Mouse (Mus musculus): ENCODE results near the gene Ccdc82.

DNA sequence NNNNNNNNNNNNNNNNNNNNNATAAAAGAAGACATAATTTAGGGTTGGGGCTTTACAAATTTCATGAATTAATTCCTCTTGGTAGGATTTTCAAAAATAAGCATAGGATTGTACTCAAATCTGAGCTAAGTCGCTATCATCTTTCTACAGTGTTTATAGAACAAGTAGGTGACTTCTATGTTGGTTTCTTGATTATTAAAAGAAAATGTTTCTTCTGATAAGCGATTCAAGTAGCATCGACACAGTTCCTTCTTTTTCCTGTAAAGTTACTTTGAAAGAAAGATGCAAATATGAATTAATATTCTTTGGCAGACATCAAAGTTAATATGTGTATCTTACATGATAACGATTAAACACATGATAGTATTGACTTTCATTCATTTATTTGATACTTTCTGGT is 1.3 kb downstream of the Ccdc82 start:
- TF ChIP-seq ZC3H11A (IDR thresholded peaks at IDR 0.05; ENCODE audit: borderline replicate concordance, low read depth, low read length) (no peak), CHD2 (IDR thresholded peaks at IDR 0.05; ENCODE audit: low read depth, low read length) (no peak), HCFC1 (IDR thresholded peaks at IDR 0.05; ENCODE audit: borderline replicate concordance, insufficient read depth, low read length) (no peak), MAFK (IDR thresholded peaks at IDR 0.05; ENCODE audit: insufficient read depth, low read depth, low read length) (no peak)

Data from ES-E14 (cell line).